Mouse (Mus musculus) mesoderm, embryonic 11.5 days (tissue): ENCODE measurements around the gene Slc25a43.
"Not testable (repeated sequence)": the region's sequence is repeated elsewhere in the genome, so short reads cannot be mapped to it uniquely, and the experiment has no call there.

Source experiments
- DNase-seq: peaks from one replicate; pipeline ENCODE4 v3.0.0-alpha.2; 2012; ENCODE audit warnings: low read depth, low spot score

Gene Slc25a43

GRCm38 (mm10) chrX:36777694-36778093, 34.2 kb downstream of the Slc25a43 start:
- DNase-seq: no peak

DNA sequence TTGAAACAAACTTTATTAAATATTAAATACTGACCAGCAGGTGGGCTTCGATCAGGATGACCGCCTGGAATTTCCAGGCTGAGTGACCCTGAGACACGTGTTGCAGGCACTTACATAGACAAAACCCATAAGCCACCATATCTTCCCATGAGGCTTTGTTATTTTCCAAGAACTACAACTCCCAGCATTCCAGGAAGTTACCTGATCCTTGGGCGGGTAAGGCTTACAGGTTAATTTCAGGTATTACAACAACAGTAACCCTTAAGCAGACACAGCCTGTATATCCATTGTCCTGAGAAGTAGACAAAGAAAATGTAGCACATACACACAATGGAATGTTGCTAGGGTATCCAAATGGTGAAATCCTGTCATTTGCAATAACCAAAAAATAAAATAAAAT, 45.9 kb downstream of the Slc25a43 start:
- no peak for DNase-seq

GRCm38 (mm10) chrX:36794571-36794970, 51.1 kb downstream of the Slc25a43 start:
- no peak for DNase-seq

DNA sequence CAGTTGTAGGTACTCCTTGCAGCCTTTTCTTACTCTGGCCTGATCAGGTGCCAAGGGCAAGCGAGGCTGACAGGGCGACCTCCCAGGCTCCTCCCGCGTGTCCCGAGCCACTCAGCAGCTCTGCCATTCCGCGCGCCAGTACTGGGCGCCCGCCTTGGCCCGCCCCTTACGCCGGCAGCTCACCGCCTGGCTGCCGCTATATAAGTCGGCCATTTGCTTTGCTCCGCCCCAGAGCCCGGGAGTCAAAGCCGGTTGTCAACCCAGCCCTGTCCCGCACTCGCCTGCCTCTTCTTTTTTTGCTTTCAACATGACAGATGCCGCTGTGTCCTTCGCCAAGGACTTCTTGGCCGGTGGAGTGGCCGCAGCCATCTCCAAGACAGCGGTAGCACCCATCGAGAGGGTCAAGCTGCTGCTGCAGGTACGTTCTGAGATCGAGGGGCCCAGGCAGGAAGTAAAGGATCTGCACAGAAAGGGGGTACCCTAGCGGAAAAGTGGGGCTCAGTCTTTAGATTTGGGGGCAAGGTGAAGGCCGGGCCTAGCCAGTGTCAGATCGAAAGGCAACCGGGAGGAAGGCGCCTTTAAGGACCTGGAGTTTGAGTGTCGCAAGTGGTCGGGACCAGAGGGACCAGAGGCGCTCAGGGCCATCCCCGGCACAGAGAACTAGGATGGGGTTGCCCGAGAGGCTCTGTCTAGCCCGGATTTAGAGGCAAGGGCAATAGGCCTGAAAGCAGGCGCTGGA, 52.1 kb downstream of the Slc25a43 start, which contains the start of gene Slc25a5:
Gene Slc25a5, plus strand, starts transcription at position 228 of the 739 bp plus-strand sequence.
- peak; percentile 83 for DNase-seq

GRCm38 (mm10) chrX:36796163-36796581, 52.7 kb downstream of the Slc25a43 start:
- peak; percentile 88 for DNase-seq

DNA sequence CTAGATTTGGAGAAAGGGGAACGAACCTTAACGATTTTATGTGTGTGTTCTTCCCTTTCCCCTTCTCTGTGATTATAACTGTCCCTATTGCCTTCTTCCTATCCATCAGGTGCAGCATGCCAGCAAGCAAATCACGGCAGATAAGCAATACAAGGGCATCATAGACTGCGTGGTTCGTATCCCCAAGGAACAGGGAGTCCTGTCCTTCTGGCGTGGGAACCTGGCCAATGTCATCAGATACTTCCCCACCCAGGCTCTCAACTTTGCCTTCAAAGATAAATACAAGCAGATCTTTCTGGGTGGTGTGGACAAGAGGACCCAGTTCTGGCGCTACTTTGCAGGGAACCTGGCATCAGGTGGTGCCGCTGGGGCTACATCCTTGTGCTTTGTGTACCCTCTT, 53.3 kb downstream of the Slc25a43 start:
- DNase-seq: not testable (repeated sequence)

GRCm38 (mm10) chrX:36799131-36799879, 55.8 kb downstream of the Slc25a43 start:
- DNase-seq: no peak

DNA sequence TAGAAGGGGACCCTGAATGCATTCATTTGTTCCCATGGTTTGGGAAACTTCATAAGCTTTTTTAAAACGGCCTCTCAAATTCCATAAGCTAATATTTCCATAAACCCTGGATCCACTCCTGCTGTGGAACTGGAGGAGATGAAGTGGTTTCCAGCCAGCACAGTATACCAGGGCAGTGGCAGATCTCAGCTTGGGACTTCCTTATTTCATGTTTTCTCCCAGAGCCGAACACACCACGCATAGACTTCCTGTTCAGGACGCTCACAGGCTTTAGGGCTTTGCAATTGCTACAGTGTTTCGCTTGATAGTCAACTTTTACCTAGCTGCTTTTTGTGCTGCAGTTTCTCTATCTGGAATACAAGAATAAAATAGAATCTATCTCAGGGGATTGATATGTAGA, 59.7 kb downstream of the Slc25a43 start:
- DNase-seq: no peak

GRCm38 (mm10) chrX:36804196-36804595, 60.7 kb downstream of the Slc25a43 start:
- no peak for DNase-seq

GRCm38 (mm10) chrX:36805466-36806235, 62.2 kb downstream of the Slc25a43 start:
- no peak for DNase-seq

DNA sequence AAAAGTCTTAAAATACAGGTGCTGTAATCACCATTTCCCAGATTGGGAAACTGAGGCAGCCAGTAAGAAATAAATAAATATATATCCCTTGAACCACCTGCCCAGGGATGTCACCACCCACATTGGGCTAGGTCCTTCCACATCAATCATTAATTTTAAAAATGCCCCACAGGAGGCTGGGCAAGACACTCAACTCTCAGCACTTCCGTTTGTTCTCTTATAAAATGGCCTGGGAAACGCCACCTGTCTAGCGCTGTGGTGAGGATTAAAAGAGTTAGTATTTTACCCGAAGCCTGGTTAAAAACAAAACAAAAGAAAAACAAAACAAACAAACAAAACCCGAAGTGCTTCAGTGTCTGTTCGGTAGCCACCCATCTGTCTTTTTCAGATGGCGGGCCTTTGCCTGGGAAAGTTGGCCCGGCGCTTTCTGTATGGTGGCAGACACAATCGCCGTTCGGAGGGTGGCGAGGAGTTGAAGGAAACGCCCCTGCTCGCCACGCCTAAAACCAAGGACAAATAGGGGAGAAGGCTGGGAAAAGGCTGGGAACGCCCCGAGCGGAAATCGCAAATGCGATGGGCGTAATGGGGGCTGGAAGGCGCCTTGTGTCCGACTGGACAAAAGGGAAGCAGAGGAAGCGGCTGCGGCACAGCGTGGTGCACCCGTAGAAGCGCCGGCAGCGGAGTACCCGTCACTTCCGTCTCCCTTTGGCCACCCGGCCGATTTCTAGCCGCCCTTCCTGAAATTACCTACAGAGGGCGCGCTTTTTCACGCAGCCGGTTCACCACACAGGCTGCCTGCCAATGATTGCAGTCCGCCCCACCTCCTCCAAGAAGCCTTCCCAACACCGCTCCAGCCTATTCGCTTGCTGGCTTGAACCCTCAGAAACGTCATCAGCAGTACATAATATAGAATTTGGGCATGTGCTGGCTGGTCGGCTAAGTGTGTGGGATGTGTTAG, 64.2 kb downstream of the Slc25a43 start:
- DNase-seq: peak; percentile 90

GRCm38 (mm10) chrX:36808318-36808683, 64.8 kb downstream of the Slc25a43 start:
- DNase-seq: no peak

DNA sequence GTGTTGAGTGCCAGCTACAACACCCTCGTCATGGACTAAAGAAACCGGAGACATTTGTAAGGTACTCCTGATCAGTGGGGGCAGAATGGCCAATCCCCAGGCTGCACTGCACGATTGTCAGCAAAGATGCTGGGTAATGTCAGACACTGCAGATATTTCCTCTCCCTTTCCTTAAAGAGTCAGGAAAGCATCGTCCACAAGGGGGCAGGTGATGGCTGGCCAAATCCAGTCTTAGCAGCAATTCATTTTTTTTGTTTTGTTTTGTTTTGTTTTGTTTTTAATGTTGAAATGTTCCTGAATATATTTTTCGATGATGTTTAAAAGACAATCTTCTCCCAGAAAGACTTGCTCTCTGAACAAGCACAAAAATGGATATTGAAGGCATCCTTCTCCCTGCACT, 67.9 kb downstream of the Slc25a43 start:
- no peak for DNase-seq

DNA sequence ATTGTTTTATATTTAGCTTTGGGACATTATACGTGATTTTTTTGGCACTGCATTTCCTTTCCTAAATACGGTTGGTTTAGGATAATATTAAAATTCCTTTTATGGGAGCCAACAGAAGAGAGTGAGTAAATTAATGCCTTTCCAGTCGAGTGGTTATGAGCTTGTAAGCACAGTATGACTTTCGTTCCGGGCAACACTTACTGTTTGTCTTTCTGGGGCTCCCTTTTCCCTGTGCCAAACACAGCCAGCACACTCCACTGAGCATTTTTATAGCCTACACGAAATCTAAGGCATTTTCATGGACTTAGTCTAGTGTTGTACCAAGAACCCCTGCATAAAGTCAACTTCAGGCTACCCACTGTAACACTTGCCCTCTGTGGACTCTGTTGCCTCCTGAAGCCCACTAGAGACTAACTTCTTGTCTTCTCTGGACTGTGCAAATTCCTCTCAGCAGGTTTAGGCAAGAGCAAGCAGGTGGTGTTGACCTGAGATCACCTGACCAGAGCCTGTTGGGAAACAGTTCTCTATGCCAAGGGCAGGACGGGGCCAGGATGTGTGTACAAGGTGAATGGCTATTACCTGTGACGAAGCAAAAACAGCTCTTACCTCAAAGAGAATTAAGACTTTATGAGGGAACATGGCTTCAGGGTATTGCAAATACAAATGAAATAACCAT, 70.8 kb downstream of the Slc25a43 start:
- no peak for DNase-seq

GRCm38 (mm10) chrX:36815022-36815421, 71.6 kb downstream of the Slc25a43 start:
- DNase-seq: no peak

GRCm38 (mm10) chrX:36815439-36815838, 72.0 kb downstream of the Slc25a43 start:
- DNase-seq: no peak

DNA sequence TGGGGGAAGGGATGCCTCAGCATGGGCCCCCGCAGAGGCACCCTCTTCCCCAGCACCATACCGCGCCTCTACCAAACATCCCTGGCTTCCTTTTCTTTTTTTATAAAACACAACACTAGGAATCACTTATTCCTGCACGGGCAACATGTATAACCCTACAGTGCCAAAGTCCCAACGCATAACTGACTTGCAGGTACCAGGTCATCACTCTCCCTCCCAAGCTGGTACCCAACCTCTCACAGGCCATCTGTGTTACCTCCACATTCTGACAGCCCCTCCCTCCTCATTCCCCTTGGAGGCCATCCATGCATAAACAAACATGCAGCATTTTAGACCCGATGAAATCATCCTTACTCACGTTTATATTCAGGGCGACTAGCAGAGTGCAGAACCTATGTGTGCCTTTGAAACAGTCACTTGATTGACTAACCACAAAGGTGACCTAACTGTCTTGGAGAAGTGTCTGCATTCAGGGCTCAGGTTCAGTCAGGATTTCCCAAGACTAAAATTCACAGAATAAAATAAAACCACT, 73.0 kb downstream of the Slc25a43 start:
- DNase-seq: no peak

- peak; percentile 77 for DNase-seq
Measured at GRCm38 (mm10) chrX:36816953-36817441, 73.5 kb downstream of the Slc25a43 start.

DNA sequence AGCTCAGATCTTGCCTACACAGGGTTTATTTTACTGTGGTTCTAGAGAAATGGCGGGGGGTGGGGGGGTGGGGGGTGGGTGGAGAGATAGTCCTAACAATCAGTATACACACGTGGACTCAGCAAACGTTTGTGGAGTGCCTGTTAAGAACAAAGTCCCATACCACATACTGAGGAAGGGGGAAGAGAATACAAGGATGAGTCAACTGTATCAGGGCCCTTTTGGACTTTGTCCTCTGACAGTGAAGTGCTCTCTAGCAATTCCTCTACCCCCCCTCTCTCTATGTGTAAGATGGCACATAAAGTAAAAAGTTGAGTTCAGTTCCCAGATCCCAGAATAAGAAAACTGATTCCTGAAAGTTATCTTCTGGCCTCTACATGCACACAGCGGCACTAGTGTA, 76.1 kb downstream of the Slc25a43 start:
- no peak for DNase-seq

DNA sequence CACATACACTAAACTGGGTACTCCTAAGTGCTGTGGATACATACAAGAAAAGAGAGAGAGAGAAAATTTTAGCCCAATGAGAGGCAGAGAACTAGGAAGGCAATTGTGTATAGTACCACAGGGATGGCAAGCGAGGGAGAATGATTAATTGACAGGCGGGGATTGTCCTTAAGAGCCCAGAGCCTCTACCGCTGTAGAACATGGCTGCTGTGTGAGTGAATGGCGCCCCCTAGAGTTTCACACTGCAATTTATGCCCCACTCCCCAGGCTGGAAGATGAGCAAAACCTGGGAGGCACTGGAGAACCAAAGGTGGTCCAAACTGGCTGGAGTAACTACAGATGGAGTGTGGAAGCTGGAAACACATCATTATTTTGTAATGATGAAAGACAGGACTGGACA, 76.7 kb downstream of the Slc25a43 start:
- DNase-seq: peak; percentile 76
